Mouse (Mus musculus) retina, postnatal 1 day (tissue): ENCODE measurements around the gene Fam114a2.
A peak's percentile ranks its signal among the peaks of the same experiment; 100 is the strongest.

ENCODE experiments used
- DNase-seq: peaks from one replicate; pipeline ENCODE4 v3.0.0-alpha.2; 2012

Gene Fam114a2

DNA sequence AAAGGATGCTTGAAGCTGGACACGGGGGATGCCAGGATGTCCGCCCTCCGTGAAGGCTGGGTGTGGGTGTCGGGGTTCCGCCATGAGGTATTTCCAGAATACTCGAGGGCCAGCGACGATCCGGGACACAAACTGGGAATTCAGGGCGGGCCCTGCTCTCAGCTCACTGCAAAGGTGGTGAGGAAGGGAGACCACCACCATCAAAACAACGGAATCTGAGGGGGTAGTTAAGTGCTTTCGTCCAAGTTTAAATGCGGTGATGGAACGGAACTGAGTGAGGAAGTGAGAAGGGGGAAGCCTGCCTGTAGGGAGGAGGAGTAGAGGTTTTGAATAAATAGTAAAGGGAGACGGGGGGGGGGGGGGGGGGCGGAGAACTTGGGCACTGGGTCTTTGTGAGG, 333 bp upstream of the Fam114a2 start:
- DNase-seq = no peak

DNA sequence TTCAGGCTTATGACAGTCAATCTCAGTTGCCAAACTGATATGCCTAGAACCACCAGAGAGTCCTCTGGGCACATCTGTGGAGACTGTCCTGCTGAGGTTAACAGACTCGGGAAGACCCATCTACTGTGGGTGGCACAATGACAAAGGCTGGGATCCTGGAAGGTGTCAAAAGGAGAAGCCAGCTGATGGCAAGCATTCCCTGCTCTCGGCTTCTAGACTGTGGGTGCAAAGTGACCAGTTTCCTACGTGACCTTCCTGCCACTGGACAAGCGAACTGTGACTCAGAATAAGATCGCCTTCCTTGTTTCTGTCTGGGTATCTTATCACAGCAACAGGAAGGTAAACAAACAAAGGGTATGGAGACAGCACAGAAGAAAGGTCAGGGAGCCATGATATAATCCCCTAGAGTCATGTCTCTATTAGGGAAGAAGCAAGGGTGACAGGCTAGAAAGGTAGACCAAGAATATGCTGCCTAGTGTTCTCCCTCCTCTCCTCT, 1.4 kb downstream of the Fam114a2 start:
- DNase-seq = no peak

DNA sequence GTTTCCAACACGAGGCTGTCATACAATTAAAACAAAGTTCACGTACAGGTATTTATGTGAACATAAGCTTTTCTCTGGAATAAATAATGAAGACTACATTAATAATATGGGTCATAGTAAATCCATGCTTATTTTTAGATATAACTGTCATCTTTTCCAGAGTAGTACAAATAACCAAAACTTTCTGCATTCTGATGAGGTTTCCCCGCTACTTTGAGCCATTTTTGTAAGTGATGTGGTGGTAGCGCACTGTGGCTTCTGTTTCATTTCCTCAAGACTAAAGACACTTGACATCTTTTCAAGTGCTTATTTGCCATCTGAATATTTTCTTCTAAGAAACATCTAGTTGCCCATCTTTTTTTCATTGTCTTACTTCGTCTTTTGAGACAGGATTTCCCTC, 3.2 kb downstream of the Fam114a2 start:
- no peak for DNase-seq

DNA sequence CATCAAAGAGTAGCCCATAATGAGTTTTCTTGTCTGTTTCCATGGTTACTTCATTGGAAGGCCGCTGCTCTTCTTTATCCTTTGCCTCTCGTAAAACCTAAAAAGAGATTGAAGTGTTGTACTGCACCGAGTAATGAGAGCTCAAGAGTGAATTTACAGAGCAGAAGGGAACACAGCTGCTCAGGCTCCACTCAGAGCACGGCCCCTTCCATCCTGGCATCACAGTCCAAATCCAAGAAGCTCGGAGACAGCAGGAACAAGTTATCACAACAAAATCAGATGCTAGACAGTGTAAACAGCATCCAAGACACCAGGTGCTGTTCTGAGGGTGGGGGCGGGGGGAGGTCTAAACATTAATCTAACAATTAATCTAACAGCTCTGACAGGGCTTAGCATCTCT, 11.5 kb downstream of the Fam114a2 start:
- DNase-seq = no peak

DNA sequence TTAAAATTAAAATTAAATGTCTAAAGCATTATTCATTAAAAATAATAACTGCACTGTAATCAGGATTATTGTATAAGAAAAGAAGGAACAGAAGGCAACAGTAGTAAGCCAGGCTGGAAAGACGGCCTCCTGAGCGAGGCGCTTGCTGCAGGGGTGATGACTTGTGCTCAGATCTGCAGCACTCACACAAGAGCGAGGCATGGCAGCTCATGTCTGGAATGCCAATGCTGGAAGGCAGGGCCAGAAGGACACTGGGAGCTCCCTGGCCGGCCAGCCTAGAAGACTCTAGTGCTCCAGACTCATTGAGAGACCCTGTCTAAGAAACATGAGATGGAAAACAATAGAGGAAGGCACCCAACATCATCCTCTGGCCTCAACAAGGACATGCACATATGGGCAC, 15.3 kb downstream of the Fam114a2 start:
- DNase-seq = no peak

DNA sequence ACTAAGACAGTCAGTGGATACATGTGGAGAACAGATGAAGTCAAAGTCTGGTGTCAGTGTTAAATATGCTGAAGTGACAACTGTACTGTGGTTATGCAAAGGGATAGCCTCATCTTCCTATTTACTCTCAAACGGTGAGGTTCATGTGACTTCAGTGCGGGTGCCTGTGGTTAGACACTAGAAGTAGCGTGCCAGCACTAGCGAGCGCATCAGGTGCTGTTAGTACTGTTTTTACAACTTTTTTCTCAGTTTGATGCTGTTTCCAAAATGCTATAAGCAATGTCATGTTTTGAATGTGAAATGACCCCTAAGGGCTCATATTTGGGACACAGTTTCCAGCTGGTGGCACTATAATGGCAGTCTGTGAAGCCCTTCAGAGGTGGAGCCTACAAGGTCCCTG, 20.2 kb downstream of the Fam114a2 start:
- no peak for DNase-seq

DNA sequence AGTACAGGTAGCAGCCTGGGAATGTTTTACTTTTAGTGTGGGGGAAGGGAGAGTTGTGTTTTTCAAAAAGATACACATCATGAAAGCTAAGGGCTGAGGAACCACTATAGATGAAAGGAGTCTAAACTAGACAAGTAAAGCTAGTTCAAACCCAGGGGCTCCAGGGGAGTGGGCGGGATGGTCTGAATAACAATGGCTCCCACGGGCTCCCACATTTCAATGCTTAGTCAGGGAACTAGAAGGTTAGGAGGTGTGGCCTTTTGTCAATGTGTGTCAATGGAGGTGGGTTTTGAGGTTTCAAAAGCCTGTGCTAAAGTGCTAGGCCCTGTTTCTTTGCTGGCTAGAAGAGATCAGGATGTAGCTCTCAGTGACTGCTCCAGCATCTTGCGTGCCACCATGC, 20.7 kb downstream of the Fam114a2 start:
- no peak for DNase-seq

DNA sequence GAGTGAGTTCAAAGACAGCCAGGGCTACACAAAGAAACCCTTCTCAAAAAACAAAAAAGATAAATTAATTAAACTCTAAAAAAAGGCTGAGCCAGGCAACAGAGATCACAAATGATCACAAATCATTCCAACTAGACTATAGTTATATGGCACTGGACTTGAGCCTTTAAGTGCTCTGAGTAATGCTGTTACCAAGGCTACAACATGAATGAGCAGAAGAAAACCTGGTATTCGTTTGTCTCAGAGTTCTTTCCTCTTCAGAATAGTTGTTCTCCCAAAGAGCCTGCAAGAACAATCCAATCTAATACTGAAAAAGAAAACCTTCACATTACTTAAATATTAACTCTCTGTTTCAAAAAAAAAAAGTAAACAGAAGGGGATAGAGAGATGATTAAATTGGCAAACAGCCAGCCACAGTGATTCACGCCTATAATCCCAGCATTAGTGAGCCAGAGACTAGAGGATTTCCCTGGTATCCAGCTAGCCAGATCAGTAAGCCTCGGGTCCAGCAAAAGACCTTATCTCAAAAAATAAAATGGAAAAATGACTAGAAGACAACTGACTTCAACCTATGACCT, 21.9 kb downstream of the Fam114a2 start:
- peak; percentile 73 for DNase-seq

DNA sequence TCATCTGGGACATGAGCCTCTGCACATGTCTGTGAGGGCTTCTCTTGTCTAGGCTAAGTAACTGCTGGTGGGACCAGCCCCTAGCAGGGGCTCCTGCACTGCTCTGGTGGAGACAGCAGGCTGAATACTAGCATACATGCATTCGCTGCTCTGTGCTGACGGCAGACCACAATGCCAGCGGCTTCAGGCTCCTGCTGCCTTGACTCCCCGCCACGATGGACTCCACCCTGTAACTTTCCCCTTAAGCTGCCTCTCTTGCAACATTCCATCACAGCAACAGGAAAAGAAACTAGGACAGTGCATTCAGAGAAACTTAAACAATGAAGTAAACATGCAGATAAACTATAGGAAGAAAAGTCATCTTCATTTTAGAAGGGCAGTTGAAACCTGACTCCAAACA, 30.0 kb downstream of the Fam114a2 start:
- DNase-seq = no peak

DNA sequence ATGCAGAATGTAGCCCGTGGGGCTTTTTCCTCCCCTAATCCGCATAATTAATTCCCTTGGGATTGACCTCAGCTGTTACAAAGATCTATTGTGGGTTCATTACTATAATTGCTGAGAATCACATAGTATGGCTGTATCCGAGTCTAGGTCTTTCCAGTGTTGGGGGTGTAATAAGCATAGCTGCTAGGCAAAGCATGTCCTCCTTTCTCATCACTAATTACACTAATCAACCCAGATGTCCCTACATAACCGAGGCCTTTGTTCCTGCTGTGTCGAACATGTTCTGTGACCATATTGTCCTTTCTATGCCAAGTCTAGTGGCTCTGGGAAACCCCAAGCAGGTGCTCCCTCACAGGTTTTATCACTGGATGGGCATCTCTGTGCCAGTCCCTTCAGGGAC, 40.3 kb downstream of the Fam114a2 start:
- peak; percentile 92 for DNase-seq

DNA sequence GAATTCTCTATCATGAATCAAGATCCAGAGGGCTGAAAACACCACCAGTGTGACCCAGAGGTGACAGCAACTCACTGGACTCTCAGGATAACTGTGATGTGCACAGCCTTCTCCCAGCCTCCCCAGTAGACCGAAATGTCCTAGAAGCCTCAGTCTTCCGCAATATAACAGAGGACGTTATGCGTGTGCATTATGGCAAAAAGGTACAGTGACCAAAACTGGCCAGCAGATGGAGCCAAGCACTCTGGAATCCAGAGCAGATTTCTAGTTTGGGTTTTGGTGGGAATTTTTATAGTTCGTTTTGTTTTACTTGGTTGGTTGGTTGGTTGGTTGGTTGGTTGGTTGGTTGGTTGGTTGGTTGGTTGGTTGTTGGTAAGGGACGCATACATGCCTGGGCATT, 43.3 kb downstream of the Fam114a2 start:
- DNase-seq = peak; percentile 68

DNA sequence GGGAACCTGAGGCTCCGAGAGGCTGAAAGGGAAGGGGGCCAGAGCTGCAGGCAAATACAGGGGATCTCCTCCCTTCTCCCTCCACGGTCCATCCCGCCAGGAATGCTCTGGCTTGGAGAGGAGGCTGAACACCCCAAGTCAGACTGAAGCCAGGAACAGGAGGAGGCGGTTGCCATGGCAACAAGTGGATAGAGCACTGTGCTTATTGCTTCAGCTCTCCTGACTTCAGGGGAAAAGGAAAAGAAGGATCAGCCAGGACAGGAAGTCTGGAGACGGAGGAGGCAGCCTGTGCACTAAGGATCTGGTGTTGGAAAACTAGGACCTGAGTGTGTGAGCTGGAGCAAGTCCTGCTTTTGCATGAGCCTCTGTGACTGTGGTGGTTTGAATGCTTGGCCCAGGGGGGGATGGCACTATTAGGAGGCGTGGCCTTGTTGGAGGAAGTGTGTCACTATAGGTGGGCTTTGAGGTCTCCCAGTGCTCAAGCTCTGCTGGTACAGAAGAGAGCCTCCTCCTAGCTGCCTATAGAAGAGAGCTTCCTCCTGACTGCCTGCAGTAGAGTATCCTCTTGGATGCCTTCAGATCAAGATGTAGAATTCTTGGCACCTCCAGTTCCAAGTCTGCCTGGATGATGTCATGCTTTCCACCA, 44.0 kb downstream of the Fam114a2 start:
- peak; percentile 49 for DNase-seq

DNA sequence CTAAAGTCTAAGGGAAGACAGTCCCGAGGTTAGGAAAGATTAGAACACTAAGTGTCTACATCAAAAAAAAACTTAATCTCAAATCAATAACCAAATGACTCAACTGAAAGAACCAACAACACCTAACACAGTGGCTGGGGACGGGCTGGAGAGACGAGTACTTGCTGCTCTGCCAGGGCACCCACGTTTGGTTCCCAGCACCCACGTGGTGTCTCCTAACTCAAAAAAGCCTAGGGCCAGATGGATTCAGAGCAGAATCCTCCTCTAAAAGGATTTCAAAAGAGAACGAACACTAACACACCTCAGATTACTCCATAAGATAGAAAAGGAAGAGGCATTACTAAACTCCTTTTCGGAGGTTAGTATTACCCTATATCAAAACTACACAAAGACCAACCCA, 47.4 kb downstream of the Fam114a2 start:
- DNase-seq = no peak

DNA sequence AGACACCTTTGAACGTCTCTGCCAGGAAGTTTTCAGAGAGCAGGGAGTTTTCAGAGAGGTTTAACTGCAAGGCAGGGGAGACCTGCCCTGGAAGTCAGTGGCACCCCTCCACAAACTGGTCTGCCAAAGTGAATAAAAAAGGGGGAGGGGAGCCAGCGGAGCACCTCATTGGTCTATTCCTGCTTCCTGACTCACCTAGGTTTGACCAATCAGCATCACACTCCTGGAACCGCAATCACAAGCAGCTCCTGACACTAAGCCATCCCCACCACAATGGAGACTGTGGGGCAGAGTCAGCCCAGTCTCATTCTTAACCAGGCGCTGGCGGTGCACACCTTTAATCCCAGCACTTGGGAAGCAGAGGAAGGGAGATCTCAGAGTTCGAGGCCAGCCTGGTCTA, 48.4 kb downstream of the Fam114a2 start:
- DNase-seq = no peak

DNA sequence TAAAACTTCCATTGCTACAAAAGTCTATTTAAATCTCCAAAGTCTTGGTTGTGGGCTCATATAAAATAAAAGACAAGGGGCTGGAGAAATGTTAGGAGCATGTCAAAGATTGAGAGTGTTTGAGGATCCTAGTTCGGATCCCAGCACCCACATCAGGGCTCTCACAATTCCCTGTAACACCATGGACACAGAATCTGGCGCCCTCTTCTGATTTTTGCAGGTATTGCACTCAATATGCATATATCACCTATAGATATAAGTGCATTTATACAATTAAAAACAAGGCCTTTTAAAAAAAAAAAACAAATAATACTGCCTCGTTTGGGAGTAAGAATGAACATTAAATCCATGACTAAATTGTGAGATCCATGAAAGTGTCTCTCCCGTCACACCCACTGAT, 49.7 kb downstream of the Fam114a2 start:
- no peak for DNase-seq

DNA sequence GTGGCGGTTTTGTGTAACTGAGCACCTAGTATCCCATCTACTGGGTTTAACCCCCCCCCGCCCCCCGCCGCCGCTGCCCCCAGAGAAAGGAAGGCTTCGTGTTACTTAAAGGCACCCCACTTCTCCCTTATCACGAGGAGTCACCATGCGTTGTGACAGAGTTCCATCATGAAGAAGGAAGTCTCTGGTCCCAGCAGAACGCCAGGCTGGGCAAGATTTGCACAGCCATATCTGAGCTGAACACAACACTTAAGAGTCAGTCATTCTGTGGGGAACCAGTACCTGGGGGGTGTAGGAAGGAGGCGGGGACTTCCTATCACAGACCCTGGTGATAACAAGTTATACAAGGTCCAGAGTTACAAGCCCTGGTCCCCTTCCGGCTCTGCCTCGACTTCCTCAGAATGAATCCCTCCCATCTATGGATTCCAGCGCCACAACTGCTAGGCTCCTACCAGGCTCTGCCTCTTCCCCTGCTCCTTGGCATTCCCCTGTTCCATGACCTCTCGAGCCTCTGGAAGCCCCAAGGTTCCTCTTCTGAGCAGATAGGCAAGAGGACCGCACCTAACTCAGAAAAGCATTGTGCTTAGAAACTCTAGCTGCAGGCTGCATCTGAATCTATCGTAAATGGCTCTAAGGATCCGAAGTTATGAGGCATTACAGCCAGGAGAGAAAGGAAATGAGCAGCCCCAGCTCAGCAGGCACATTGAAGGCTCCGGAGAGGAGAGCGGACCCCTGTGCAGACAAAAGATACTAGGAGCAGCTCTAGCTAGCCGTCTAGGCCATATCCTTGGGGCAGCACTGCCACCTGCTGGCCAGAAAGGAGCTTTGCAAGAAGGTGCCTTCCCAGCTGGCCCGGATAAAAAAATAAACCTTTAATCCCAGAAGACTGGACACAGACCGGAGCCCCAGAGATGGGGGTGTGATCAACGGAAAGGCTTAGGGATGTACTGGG, 51.0 kb downstream of the Fam114a2 start:
- DNase-seq = peak; percentile 87

DNA sequence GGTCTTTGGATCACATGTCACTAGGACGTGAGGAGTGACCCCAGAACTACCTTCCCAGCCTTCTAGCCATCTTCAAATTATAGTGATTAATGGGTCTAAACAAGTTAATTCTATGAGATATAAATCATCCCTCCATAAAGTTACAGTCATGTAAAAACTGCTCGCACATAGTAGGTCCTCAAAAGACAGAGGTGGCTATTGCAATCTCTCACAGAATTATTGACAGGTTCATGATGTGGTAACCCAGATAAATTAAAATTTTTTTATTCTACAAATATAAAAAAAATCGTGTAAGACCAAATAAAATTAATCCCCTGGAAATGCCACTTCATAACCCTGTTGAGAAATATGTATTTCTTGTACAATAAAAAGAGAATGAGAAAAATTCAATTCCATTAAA, 52.6 kb downstream of the Fam114a2 start:
- DNase-seq = no peak

DNA sequence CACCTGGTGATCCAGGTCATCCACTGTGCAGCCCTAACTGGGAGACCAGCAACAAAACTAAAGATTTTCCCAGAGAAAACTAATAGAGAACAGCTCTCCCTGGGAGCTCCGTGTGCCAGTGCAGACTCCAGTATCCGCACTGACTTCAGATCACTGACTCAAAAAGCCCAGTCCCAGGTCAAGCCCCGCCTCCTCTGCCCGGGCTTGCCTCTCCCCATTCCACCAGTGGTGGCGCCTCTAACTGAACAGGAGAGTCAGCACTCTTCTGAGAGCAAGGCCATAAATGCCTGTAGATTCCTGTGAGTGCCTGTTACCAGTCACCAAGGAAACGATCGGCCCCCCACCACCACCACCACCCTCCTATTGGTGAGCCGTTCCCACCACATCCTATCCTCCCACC, 53.4 kb downstream of the Fam114a2 start:
- peak; percentile 46 for DNase-seq

DNA sequence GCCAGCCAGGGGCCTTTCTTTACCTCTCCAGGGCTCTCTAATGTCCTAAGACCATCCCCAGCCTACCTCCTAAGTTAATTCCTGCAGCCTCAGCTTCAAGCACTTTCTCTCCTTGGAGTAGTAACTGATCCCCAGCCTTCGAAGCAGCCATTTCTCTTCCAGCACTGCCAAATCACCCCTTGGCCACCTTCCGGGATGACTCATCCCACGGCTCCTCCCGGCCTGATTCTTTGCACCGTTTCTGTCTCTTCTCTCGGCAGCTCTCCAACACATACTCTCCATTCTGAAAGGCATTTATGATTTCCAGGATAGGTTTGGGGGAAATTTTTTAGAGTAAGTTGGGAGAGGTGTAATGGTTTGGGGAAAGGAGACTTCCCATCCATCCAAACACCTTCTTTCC, 58.7 kb downstream of the Fam114a2 start:
- DNase-seq = no peak

DNA sequence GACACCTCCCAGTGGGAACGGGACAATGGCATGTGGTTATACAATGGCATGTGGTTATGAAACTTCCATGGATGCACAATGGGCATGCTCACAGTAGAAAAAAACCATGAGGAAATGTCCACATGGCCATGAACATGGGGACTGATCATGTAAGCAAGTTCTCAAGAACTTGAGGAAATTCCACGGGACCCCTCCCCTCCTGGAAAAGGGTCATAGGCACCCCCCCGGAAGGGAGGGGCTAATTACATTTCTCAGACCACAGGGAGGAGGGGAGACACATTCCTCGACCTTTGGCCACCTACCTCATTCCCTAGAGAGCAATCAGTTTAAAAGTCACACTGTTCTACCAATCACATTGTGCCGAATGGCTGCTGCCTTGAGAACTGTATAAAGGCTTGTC, 64.0 kb downstream of the Fam114a2 start:
- no peak for DNase-seq

DNA sequence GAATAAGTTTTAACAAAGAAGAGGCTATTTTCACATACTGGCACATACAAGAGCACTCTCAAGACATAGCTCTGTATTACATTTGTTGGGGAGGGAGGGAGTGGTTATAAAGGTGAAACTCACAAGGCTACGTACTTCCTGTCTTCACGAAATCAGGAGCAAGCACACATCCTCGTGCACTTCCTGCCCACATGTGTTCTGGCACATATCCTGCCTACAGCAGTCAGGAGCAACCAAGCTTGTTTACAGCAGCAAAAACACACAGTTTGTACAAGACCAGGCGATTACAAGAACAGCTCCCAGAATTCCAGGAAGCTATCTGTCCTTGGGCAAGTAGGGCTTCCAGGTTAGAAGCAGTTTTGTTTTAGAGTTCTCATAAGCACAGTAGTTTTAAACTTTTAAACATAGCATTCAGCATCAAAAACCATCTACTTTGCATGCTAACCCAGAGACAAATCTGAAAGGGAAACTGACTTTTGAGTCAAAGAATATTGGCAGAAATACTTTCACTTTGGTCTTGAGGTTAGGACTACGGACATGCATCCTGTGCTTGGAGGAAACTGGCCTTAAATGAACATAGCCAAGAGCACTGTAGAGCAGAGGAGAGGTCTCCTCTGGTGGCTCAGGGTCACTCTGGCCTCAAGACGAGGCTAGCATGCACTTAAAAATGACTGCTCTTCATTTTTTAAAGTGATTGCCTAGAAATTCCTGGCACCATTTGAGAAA, 73.0 kb downstream of the Fam114a2 start:
- DNase-seq = no peak

DNA sequence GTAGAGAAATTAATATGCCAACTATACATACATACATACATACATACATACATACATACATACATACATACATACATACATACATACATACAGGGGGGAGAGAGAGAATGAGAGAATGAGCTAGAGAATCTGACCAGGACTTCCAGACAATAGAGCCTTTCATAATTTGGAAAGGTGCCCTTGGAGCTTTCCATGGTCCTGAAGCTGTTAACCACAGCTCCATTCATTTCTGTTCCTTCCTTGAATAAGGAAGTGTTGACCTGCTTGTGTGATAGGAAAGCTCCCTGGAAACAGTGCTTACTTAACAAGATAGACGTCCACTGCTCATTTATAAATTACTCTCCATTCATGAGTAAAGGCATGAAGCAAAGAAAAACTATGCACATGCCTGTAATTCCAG, 84.3 kb downstream of the Fam114a2 start:
- peak; percentile 76 for DNase-seq
